Mouse (Mus musculus): Measurements from ENCODE around the gene Igsf8.

Gene Igsf8

GRCm38 (mm10) chr1:172273386-172273785, 11.9 kb downstream of the Igsf8 start:
- no peak for DNase-seq (ENCODE audit: low spot score)

DNA sequence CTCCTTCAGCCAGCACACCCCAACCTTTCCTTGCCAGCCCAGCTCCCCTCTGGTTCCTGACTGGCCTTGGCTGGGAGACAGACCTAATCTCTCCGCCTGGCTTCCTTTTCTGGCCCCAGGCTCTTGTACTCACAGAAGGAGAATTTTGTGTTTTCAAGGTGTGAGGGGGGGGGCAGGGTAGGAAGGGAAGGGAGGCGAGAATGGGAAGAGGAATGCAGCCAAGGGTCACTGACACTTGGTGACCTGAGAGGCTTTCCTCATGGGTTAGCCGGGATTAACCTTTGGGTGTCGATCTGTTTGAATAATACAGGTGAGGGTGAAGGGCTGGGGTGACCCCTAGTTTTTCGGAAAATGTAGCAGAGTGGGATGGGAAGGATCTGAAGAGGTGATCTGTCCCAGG, 12.7 kb downstream of the Igsf8 start:
- DNase-seq (ENCODE audit: low spot score) = no peak

- no peak for DNase-seq (ENCODE audit: low spot score)
Observed at GRCm38 (mm10) chr1:172274547-172274946, 13.1 kb downstream of the Igsf8 start.

DNA sequence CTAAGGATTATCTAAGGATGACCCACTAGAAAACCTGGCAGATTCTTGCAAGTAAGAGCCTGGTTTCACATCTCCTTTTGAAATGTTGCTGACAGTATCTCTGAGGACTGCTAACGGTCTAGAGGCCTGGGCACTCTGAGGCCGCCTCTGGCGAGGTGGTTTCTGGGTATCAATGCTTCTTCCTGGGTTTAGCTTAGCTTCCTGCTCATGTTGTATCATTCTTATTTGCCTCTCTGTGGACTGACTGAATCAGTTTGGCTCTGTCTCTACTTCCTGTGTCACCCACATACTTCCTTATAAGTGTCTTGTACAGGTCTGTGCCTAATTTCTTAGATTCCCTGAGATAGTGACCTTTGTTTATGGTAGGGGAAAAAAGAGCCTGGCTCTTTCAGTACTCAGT, 15.7 kb downstream of the Igsf8 start:
- DNase-seq (ENCODE audit: low spot score) = no peak

- DNase-seq (ENCODE audit: low spot score) = no peak
Observed at GRCm38 (mm10) chr1:172278328-172278727, 16.9 kb downstream of the Igsf8 start.

GRCm38 (mm10) chr1:172279768-172280509, 18.5 kb downstream of the Igsf8 start:
- no peak for DNase-seq (ENCODE audit: low spot score)

DNA sequence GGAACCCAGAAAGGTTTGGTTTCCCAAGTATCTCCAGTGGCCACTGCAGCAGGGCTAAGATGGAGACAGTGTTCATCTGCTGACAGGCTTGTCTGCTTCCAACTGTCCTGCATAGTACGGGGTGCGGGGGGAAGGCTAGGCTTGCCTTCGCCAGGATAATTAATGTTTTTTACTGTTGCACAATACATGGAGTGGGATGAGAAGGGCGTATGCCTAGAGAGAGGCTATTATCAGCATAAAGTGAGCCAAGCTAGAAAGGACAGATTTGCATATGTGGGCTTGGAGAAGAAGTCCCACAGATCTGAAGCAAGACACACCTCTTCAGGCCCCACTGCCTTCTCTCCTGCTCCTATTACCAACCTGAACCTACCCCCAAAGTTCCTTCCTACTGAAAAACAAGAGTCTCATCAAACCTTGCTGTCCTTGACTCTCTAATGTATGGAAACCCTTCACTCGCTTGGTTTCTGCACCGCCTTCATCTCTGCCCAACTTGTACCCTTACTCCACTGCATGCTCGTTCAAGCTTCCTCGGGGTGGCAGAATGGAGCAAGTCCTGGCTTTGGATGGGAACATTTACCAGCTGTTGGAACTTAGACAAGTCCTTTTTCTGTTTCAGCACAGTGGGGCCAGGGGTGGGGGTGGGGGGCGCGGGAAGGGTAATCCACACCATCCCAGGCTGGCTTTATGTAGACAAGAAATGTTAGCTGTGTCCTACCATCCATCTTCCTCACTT, 20.2 kb downstream of the Igsf8 start:
- DNase-seq (ENCODE audit: low spot score) = no peak

DNA sequence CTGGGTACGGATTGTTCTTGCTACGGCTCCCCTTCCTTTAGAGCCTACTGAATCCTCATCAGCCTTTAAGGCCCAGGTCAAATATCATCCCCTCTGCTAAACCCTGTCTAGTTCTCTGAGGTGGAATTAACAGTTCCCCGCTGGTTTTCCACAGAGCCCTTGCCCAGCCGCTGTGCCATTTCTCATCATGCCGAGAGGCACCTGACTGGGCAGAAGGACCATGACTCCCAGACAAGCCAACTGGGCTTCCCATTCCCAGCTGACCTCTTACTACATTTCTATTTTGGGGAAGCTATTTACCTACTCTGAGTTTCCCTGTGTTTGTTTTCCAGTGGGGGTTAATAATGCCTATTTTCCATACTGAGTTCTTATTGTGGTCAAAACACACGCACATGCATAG, 21.6 kb downstream of the Igsf8 start:
- no peak for DNase-seq (ENCODE audit: low spot score)

- DNase-seq (ENCODE audit: low spot score) = no peak
Observed at GRCm38 (mm10) chr1:172284221-172284620, 22.8 kb downstream of the Igsf8 start.

- DNase-seq (ENCODE audit: low spot score) = no peak
Observed at GRCm38 (mm10) chr1:172286740-172287139, 25.3 kb downstream of the Igsf8 start.

- no peak for DNase-seq (ENCODE audit: low spot score)
Observed at GRCm38 (mm10) chr1:172288900-172289616, 27.6 kb downstream of the Igsf8 start.

GRCm38 (mm10) chr1:172289617-172289946, 28.1 kb downstream of the Igsf8 start:
- no peak for DNase-seq (ENCODE audit: low spot score)

DNA sequence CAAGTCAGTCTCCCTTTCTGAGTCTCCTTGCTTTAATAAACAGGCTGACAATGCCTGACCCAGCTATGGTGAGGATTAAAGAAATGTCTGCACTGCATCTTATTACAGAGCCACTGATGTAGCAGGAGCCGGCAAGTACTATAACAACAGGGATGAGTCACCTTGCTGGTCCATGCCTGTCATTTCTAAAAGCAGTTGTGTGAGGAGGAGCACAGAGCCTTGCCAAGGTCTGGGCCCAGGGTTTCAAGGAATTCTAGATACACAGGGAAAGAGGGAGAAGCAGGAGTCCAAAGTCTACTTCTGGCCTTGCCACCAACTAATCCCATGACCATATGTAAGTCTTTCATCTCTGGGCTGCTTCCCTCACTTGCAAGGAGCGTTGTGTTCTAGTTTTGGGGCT, 31.4 kb downstream of the Igsf8 start:
- no peak for DNase-seq (ENCODE audit: low spot score)

GRCm38 (mm10) chr1:172293449-172293848, 32.0 kb downstream of the Igsf8 start:
- no peak for DNase-seq (ENCODE audit: low spot score)

GRCm38 (mm10) chr1:172295751-172296197, 34.3 kb downstream of the Igsf8 start:
- DNase-seq (ENCODE audit: low spot score) = no peak

GRCm38 (mm10) chr1:172296816-172297510, 35.5 kb downstream of the Igsf8 start:
- no peak for DNase-seq (ENCODE audit: low spot score)

GRCm38 (mm10) chr1:172297611-172298537, 36.4 kb downstream of the Igsf8 start, which contains the start of gene Atp1a2:
Gene Atp1a2 (minus strand): TSS chr1:172298064.
- DNase-seq (ENCODE audit: low spot score) = peak; percentile 61

- DNase-seq (ENCODE audit: low spot score) = no peak
Observed at GRCm38 (mm10) chr1:172299528-172299927, 38.1 kb downstream of the Igsf8 start.

DNA sequence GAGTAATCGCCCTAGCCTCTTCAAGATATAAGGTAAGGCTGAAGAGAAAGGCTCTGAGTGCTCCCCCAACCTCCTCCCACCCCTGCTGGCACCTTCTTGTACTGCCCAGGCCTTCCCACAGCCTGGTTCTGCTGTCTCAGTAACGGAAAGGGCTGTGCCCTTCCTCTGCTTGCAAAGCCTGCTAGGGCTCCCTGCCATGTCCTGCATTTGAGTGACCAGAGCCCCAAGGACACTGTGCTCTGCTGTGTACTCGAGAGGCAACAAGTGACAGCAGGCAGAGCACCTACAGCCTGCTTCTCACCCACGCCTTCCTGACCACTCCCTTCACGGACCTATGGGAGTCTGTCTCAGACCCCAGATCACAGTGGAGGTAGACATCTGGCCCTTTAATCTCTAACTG, 38.8 kb downstream of the Igsf8 start:
- no peak for DNase-seq (ENCODE audit: low spot score)

- no peak for DNase-seq (ENCODE audit: low spot score)
Observed at GRCm38 (mm10) chr1:172301180-172301579, 39.7 kb downstream of the Igsf8 start.

- no peak for DNase-seq (ENCODE audit: low spot score)
Observed at GRCm38 (mm10) chr1:172302311-172302710, 40.9 kb downstream of the Igsf8 start.

Measured in layer of hippocampus, adult 11-12 months (tissue).